Mouse (Mus musculus): Measurements from ENCODE around the gene Tmem51. TPM values are rescaled to one million over a fixed set of nuclear protein-coding genes. Genes with fewer than 3 reads are reported as not detected.

Tmem51 gene
- total RNA-seq, 2 experiments from 2014 or later, result 23.2 to 26.9 TPM

DNA sequence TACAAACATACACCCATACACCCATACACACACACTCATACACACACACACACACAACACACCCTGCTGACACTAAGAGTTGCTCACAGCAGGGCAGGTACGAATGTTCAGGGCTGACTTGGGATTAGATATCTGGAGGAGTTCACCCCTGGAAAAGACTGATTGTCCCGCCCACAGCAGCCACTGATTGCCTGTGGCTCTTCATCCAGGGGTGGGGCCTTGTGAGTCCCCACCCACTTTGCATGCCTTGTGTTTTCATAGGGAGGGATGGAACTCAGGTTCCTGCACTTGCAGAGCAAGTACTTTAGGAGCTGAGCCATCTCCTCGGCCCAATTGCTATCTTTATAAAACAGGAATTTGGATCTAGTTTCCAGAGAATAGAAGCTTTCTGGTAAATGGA lies 102.6 kb downstream of the Tmem51 start:
- DNase-seq, result no peak
- intact Hi-C loops (cut with DNase I), result no loop called here

Other genes starting within 250 kb of the Tmem51 start
- gene Ctrc, start 237.9 kb downstream of the Tmem51 start, total RNA-seq (2021), result not detected
- 10 to 100 TPM; 30.4 to 36.7 TPM for gene Efhd2, start 209.4 kb downstream of the Tmem51 start, total RNA-seq (2021)
- gene Fhad1, start 69.2 kb downstream of the Tmem51 start, total RNA-seq (2021), result 1 to 10 TPM in 1 of 2 experiments, not detected in 1; 1.2 TPM
- gene Kazn, start 155.1 kb upstream of the Tmem51 start, total RNA-seq (2021), result 1 to 10 TPM; 7.3 to 9.1 TPM